Mouse (Mus musculus) cerebellum, adult 11-12 months (tissue): ENCODE measurements around the gene Mrap.
A peak's percentile ranks its signal among the peaks of the same experiment; 100 is the strongest.

Experiments used
- DNase-seq: peaks from one replicate; pipeline ENCODE4 v3.0.0; 2022

Mrap gene

GRCm38 (mm10) chr16:90738092-90738956, at the start of gene Mrap:
TSS of gene Mrap (plus strand) at chr16:90738207.
- DNase-seq, result no peak

GRCm38 (mm10) chr16:90692704-90693385, 45.2 kb upstream of the Mrap start:
- DNase-seq, result peak; percentile 39

GRCm38 (mm10) chr16:90693625-90694024, 44.4 kb upstream of the Mrap start:
- DNase-seq, result no peak

- DNase-seq, result no peak
These were observed 43.3 kb upstream of the Mrap start for GRCm38 (mm10) chr16:90694719-90695118.

- DNase-seq, result no peak
These were observed 42.9 kb upstream of the Mrap start for GRCm38 (mm10) chr16:90695121-90695520.

GRCm38 (mm10) chr16:90696306-90696705, 41.7 kb upstream of the Mrap start:
- DNase-seq, result no peak

GRCm38 (mm10) chr16:90699390-90699789, 38.6 kb upstream of the Mrap start:
- DNase-seq, result no peak

- DNase-seq, result no peak
These were observed 36.5 kb upstream of the Mrap start for GRCm38 (mm10) chr16:90701541-90701940.

- DNase-seq, result no peak
These were observed 34.4 kb upstream of the Mrap start for GRCm38 (mm10) chr16:90703646-90704045.

GRCm38 (mm10) chr16:90704161-90704825, 33.7 kb upstream of the Mrap start:
- no peak for DNase-seq

GRCm38 (mm10) chr16:90706279-90706678, 31.7 kb upstream of the Mrap start:
- no peak for DNase-seq

GRCm38 (mm10) chr16:90709711-90710289, 28.2 kb upstream of the Mrap start:
- peak; percentile 73 for DNase-seq

- no peak for DNase-seq
These were observed 27.7 kb upstream of the Mrap start for GRCm38 (mm10) chr16:90710313-90710712.

- no peak for DNase-seq
These were observed 14.0 kb upstream of the Mrap start for GRCm38 (mm10) chr16:90724051-90724450.

GRCm38 (mm10) chr16:90726600-90727227, 11.3 kb upstream of the Mrap start:
- DNase-seq, result no peak

GRCm38 (mm10) chr16:90727233-90728115, 10.5 kb upstream of the Mrap start, which contains the start of gene Mis18a:
TSS of gene Mis18a (minus strand) at chr16:90727404.
- DNase-seq, result peak; percentile 95

- DNase-seq, result no peak
These were observed 2.4 kb upstream of the Mrap start for GRCm38 (mm10) chr16:90735611-90736010.

- no peak for DNase-seq
These were observed 1.2 kb upstream of the Mrap start for GRCm38 (mm10) chr16:90736672-90737270.

GRCm38 (mm10) chr16:90747143-90747542, 9.1 kb downstream of the Mrap start:
- DNase-seq, result no peak

GRCm38 (mm10) chr16:90748169-90748568, 10.2 kb downstream of the Mrap start:
- DNase-seq, result no peak

- no peak for DNase-seq
These were observed 15.5 kb downstream of the Mrap start for GRCm38 (mm10) chr16:90753386-90753941.
